Mouse (Mus musculus) CH12.LX (cell line): Measurements from ENCODE around the gene Otos. TPM values are rescaled to one million over a fixed set of nuclear protein-coding genes. Genes with fewer than 3 reads are reported as not detected.
A peak's percentile ranks its signal among the peaks of the same experiment; 100 is the strongest.

Experiments used
- DNase-seq: peaks from one replicate; pipeline ENCODE4 v3.0.0-alpha.2; 2013; ENCODE audit errors: extremely low read depth
- H3K27ac ChIP-seq: 2 replicates; pipeline ENCODE4 v1.5.1; 2012; ENCODE audit warnings: low read depth, mild to moderate bottlenecking, control low read depth, moderate library complexity; ENCODE audit not compliant: insufficient read depth
- H3K27me3 ChIP-seq: replicated peaks from 2 replicates; pipeline ENCODE3; 2012; ENCODE audit warnings: inconsistent platforms
- H3K36me3 ChIP-seq, 2 experiments: replicated peaks in 1 of 2; 2 replicates each; pipeline versions ENCODE3 to v1.6.1; 2012; ENCODE audit warnings: inconsistent platforms in 1 of 2, low read length in 1 of 2, mild to moderate bottlenecking in 1 of 2, mixed read lengths in 1 of 2, moderate library complexity in 1 of 2; ENCODE audit not compliant: control insufficient read depth in 1 of 2, insufficient read depth in 1 of 2
- H3K4me1 ChIP-seq, 2 experiments: 2 replicates each; pipeline ENCODE4 v1.6.1; 2012; ENCODE audit warnings: inconsistent platforms in 1 of 2, moderate library complexity in 1 of 2; ENCODE audit not compliant: insufficient read depth in 2 of 2, control insufficient read depth in 1 of 2
- H3K4me2 ChIP-seq: 2 replicates; pipeline ENCODE4 v1.6.1; 2012; ENCODE audit warnings: low read depth, mild to moderate bottlenecking, control low read depth; ENCODE audit not compliant: poor library complexity, insufficient read depth, severe bottlenecking
- H3K4me3 ChIP-seq, 3 experiments: fragments of 150-350 bp in 1 of 3; sonication (generic) in 1 of 3; replicated peaks in 1 of 3; 2 replicates each; pipeline versions ENCODE3 to v1.5.1; 2011 to 2012; ENCODE audit warnings: low read depth in 2 of 3, low read length in 2 of 3, mild to moderate bottlenecking in 2 of 3, moderate library complexity in 2 of 3, control low read depth in 1 of 3, improper control_type of control experiment in 1 of 3, inconsistent platforms in 1 of 3, mixed read lengths in 1 of 3; ENCODE audit not compliant: poor library complexity in 1 of 3
- H3K79me2 ChIP-seq: replicated peaks from 2 replicates; pipeline ENCODE4 v1.6.1; 2012; ENCODE audit warnings: mild to moderate bottlenecking, moderate library complexity; ENCODE audit not compliant: control insufficient read depth, poor library complexity, insufficient read depth, severe bottlenecking; ENCODE audit errors: extremely low read depth
- H3K9ac ChIP-seq: 2 replicates; pipeline ENCODE4 v1.6.1; 2012; ENCODE audit warnings: low read depth, mild to moderate bottlenecking, control low read depth, moderate library complexity; ENCODE audit not compliant: insufficient read depth
- H3K9me3 ChIP-seq: replicated peaks from 2 replicates; pipeline ENCODE3; 2012; ENCODE audit warnings: low read length, inconsistent platforms, mixed read lengths
- BHLHE40 ChIP-seq: IDR thresholded peaks from 2 replicates; pipeline ENCODE4 v1.6.1; 2011; ENCODE audit warnings: mild to moderate bottlenecking, low read depth, low read length, improper control_type of control experiment
- CTCF ChIP-seq, 2 experiments: IDR thresholded peaks in 1 of 2; conservative IDR thresholded peaks in 1 of 2; 2 replicates each; pipeline ENCODE4 v1.5.1; 2011 to 2012; ENCODE audit warnings: low read depth in 2 of 2, low read length in 2 of 2, improper control_type of control experiment in 1 of 2, inconsistent platforms in 1 of 2, mild to moderate bottlenecking in 1 of 2, moderate library complexity in 1 of 2
- E2F4 ChIP-seq: IDR thresholded peaks from 2 replicates; pipeline ENCODE4 v1.6.1; 2011; ENCODE audit warnings: low read depth, low read length, improper control_type of control experiment; ENCODE audit not compliant: insufficient replicate concordance
- EP300 ChIP-seq: IDR thresholded peaks from 2 replicates; pipeline ENCODE4 v1.6.1; 2011; ENCODE audit warnings: low read length, improper control_type of control experiment
- GABPA ChIP-seq: IDR thresholded peaks from 2 replicates; pipeline ENCODE4 v1.6.1; 2012; ENCODE audit warnings: low read depth, low read length, improper control_type of control experiment, inconsistent platforms; ENCODE audit not compliant: insufficient replicate concordance
- MAFK ChIP-seq: IDR thresholded peaks from 2 replicates; pipeline ENCODE4 v1.6.1; 2011; ENCODE audit warnings: low read length, improper control_type of control experiment; ENCODE audit not compliant: insufficient replicate concordance
- MEF2A ChIP-seq: IDR thresholded peaks from 2 replicates; pipeline ENCODE4 v1.6.1; 2014; ENCODE audit warnings: low read depth, mild to moderate bottlenecking, inconsistent platforms, low read length, improper control_type of control experiment, borderline replicate concordance
- MXI1 ChIP-seq: IDR thresholded peaks from 2 replicates; pipeline ENCODE4 v1.6.1; 2011; ENCODE audit warnings: mild to moderate bottlenecking, low read depth, low read length, improper control_type of control experiment
- PAX5 ChIP-seq: IDR thresholded peaks from 2 replicates; pipeline ENCODE4 v1.6.1; 2012; ENCODE audit warnings: low read length, inconsistent platforms, mixed read lengths
- RAD21 ChIP-seq: IDR thresholded peaks from 2 replicates; pipeline ENCODE4 v1.6.1; 2011; ENCODE audit warnings: low read depth, mild to moderate bottlenecking, low read length, improper control_type of control experiment, moderate library complexity
- SMC3 ChIP-seq: IDR thresholded peaks from 2 replicates; pipeline ENCODE4 v1.6.1; 2011; ENCODE audit warnings: low read depth, low read length, improper control_type of control experiment
- TBP ChIP-seq: conservative IDR thresholded peaks from 2 replicates; pipeline ENCODE4 v1.6.1; 2011; ENCODE audit warnings: low read depth, low read length, improper control_type of control experiment
- USF1 ChIP-seq: IDR thresholded peaks from 2 replicates; pipeline ENCODE4 v1.6.1; 2014; ENCODE audit warnings: low read depth, mild to moderate bottlenecking, inconsistent platforms, low read length, improper control_type of control experiment
- USF2 ChIP-seq: conservative IDR thresholded peaks from 2 replicates; pipeline ENCODE4 v1.6.1; 2011; ENCODE audit warnings: low read depth, low read length, improper control_type of control experiment
- ZC3H11A ChIP-seq: IDR thresholded peaks from 2 replicates; pipeline ENCODE4 v1.6.1; 2012; ENCODE audit warnings: low read depth, mild to moderate bottlenecking, inconsistent platforms, low read length, improper control_type of control experiment
- ZKSCAN1 ChIP-seq: IDR thresholded peaks from 2 replicates; pipeline ENCODE4 v1.6.1; 2012; ENCODE audit warnings: low read depth, inconsistent platforms, low read length, improper control_type of control experiment, borderline replicate concordance
- ZMIZ1 ChIP-seq: IDR thresholded peaks from 2 replicates; pipeline ENCODE4 v1.6.1; 2012; ENCODE audit warnings: low read depth, mild to moderate bottlenecking, inconsistent platforms, low read length, improper control_type of control experiment
- ZNF384 ChIP-seq: IDR thresholded peaks from 2 replicates; pipeline ENCODE4 v1.6.1; 2012; ENCODE audit warnings: low read depth, low read length, improper control_type of control experiment, inconsistent platforms
- dilution Hi-C: fragments of 300-500 bp; cut with MboI; formaldehyde crosslinking; loops from 2 replicates; pipeline ENCODE4 v1.14.3; 2020; ENCODE audit warnings: low sequenced_read_pairs; ENCODE audit not compliant: extremely low pct_unique_long_range_greater_than_20kb, extremely low pct_ligation_motif_present
- in situ Hi-C: fragments of 300-500 bp; cut with MboI; formaldehyde crosslinking; loops from 3 replicates; pipeline ENCODE4 v1.14.3; 2019; ENCODE audit warnings: low sequenced_read_pairs, low pct_ligation_motif_present, low pct_unique_long_range_greater_than_20kb, mixed read lengths
- polyA plus RNA-seq: library from polyadenylated mRNA; unstranded; fragments of >175 nt; gene quantifications from 2 replicates; pipeline ENCODE4 v1.2.1, GENCODE M21; 2012; ENCODE audit warnings: low read depth; ENCODE audit not compliant: insufficient read length
- total RNA-seq, 2 experiments: library from RNA; depleted of rRNA; stranded (reverse); fragments of 300-350 nt in 1 of 2; fragments of >200 nt in 1 of 2; gene quantifications; 2 replicates each; pipeline ENCODE4 v1.2.3; 2012 to 2014

The Otos gene
- total and polyA plus RNA-seq, 3 experiments, result 0.24 TPM; not detected in 2

DNA sequence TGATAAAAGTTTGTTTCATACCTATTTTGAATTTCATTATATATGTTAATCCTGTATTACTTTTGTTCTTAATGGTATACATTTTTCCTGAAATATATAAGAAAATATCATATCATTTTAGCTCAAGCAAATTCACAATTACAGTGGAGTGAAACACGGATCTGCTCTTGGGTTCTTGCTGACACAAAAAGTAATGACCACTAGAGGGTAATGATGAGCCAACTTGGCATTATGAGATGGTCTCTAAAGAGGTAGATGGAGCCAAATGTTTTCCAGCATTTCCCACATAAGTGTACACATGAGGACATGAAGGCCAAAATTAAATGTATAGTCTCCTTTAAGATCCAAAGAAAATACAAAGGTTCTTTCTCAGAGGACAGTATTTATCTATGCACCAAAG, 34.1 kb downstream of the Otos start:
- DNase-seq, result peak; percentile 29
- no peak overlapping the region for H3K4me2 ChIP-seq
- in situ Hi-C loops, result loop anchor here (5.0 kb wide), 1 partner anchor 97 kb away; the partner anchor contains the start of gene Olfr1414
- H3K4me1 ChIP-seq, result no peaks in the 10 kb centered on the region
- H3K9me3 ChIP-seq, result peaks cover 6% of the 10 kb centered on the region
- no peak overlapping the region for H3K4me3 ChIP-seq
- no peak overlapping the region for H3K9ac ChIP-seq
- peaks cover 66% of the 10 kb centered on the region for H3K27me3 ChIP-seq
- no peak overlapping the region for H3K27ac ChIP-seq
- dilution Hi-C loops, result no loop called here
- H3K36me3 ChIP-seq, result no peaks in the 10 kb centered on the region
- H3K79me2 ChIP-seq, result no peaks in the 10 kb centered on the region
- TF ChIP-seq TBP, result no peak
- TF ChIP-seq BHLHE40, result no peak
- TF ChIP-seq RAD21, result peak; percentile 75
- TF ChIP-seq CTCF (conservative IDR thresholded peaks at IDR 0.05 in 1 of 2, IDR thresholded peaks at IDR 0.05 in 1 of 2; ENCODE audit: low read depth in 2 of 2, low read length in 2 of 2), result peak; percentile 37 to 83; a peak in 3 of 4 replicates
- TF ChIP-seq E2F4, result no peak
- peak; percentile 60 for TF ChIP-seq SMC3
- TF ChIP-seq ZMIZ1, result no peak

DNA sequence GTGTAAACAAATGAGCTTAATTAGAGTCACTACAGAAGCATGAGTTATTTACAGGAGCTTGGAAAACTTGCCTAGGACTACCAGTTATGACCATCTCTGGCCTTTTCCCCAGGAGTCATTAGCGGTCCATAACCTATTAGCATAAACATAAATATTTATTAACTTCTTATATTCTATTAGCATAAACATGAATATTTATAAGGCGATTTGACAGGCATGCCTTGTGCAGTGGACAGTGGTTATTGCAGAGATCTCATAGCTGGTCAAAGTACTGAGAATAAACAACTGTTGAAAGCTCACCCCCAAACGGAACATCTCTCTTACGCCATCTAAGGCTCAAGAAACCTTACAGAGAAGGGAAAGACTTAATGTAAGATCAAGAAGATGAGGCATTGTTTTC, 35.5 kb downstream of the Otos start:
- 0 out of 2 replicates have a peak overlapping the region, but pooled peaks have one; percentile 18 for H3K4me2 ChIP-seq
- H3K79me2 ChIP-seq, result no peaks in the 10 kb centered on the region
- in situ Hi-C loops (loop anchor here (5.0 kb wide), 1 partner anchor 96 kb away; the partner anchor contains the start of gene Olfr1414), dilution Hi-C loops (no loop called here)
- H3K4me1 ChIP-seq, result no peaks in the 10 kb centered on the region
- H3K9me3 ChIP-seq, result peaks cover 6% of the 10 kb centered on the region
- no peak overlapping the region for H3K4me3 ChIP-seq
- H3K27ac ChIP-seq, result no peak overlapping the region
- no peak for TF ChIP-seq USF1
- TF ChIP-seq GABPA, result no peak
- no peak for TF ChIP-seq ZKSCAN1
- TF ChIP-seq PAX5, result no peak
- no peak for TF ChIP-seq EP300
- TF ChIP-seq USF2, result no peak
- no peak for TF ChIP-seq MAFK
- no peak for TF ChIP-seq MXI1
- TF ChIP-seq ZNF384, result no peak
- no peak for TF ChIP-seq ZC3H11A
- no peak for TF ChIP-seq TBP
- no peak for TF ChIP-seq SMC3
- no peak for TF ChIP-seq MEF2A
- TF ChIP-seq CTCF (conservative IDR thresholded peaks at IDR 0.05 in 1 of 2, IDR thresholded peaks at IDR 0.05 in 1 of 2; ENCODE audit: low read depth in 2 of 2, low read length in 2 of 2), result no peak
- H3K9ac ChIP-seq, result no peak overlapping the region
- DNase-seq, result no peak
- H3K27me3 ChIP-seq, result peaks cover 67% of the 10 kb centered on the region
- H3K36me3 ChIP-seq, result no peaks in the 10 kb centered on the region
